Mouse (Mus musculus) fat pad, adult 2 months (tissue): ENCODE results near the gene Zfp106.

Experiments
- DNase-seq: peaks from one replicate; pipeline ENCODE4 v3.0.0-alpha.2; 2011; ENCODE audit warnings: low read depth, low spot score; ENCODE audit errors: extremely low read depth

Zfp106 gene

DNA sequence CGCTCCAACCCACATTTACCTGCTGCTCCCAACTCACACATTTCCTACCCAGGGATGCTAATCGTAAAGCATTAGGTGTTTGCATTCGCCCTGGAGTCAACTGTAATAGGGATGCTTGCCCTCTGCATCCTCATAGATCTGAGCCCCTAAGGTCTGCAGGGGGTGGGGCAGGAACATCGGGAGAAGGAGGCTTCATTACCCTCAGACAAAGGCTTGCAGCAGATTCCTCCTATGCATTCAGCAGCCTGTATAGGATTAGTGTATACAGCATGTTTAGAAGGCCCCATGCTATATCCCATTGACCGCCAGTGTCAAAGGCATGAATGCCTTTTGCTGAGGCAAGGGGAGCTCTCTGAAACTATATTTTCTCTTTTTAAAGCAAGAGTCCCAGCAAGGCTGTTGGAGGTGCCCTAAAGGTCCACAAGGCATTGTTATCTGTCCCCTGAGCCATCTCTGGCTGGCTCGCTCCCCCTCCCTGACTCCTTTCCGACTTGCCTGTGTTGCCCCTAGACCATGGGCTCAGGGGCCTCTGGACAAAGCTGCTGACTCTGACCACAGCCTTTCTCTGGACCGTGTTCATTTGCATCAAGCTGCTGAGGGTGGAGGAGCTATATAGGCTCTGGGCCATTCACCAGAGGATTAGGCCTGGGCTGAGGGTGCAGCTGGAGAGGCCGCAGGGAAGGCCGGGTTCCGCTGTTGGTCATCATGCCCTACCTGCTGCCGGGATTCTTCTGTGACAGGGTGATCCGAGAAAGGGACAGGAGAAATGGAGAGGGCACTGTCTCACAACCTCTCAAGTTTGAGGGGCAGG is 87.2 kb downstream of the Zfp106 start:
- DNase-seq = no peak

DNA sequence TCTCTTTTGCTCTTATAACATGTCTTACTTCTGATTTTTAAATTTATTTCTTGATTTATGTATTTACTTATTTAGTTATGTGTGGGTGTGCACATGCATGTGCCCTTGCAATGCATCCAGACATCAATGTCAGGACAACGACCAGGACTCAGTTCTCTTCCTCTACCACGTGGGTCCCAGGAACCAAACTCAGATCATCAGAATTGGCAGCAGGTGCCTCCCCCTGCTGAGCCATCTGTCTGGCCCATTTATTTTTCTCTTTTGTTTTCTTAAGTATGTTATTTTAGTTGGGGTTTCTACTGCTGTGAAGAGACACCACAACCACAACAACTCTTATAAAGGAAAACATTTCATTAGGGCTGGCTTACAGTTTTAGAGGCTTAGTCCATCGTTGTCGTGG is 92.8 kb downstream of the Zfp106 start:
- no peak for DNase-seq

- DNase-seq = no peak
Measured at GRCm38 (mm10) chr2:120469715-120470114, 93.9 kb downstream of the Zfp106 start.

GRCm38 (mm10) chr2:120469220-120469619 is 94.4 kb downstream of the Zfp106 start:
- no peak for DNase-seq

- no peak for DNase-seq
Measured at GRCm38 (mm10) chr2:120468011-120468410, 95.6 kb downstream of the Zfp106 start.

DNA sequence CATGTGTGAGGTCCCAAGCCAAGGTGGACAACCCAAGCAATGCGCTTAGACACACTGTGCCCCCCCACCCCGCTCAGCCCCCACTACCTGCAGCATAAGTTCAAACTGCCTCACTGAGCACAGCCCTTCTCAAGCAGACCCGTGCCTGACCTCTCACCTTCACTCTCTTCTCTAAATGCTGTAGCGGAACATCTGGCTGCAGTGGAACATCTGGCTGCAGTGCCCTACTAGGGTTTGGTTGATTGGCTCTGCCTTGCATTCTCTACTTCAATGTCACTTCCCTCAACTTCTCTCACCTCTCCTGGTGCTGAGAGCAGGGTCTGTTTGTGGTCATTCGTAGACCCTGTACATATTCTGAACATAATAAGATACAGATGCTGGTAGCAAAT is 98.3 kb downstream of the Zfp106 start:
- DNase-seq = no peak

- DNase-seq = no peak
Measured at GRCm38 (mm10) chr2:120464732-120465396, 98.8 kb downstream of the Zfp106 start.

- no peak for DNase-seq
Measured at GRCm38 (mm10) chr2:120464091-120464490, 99.6 kb downstream of the Zfp106 start.

- no peak for DNase-seq
Measured at GRCm38 (mm10) chr2:120463328-120463727, 100.3 kb downstream of the Zfp106 start.

- DNase-seq = no peak
Measured at GRCm38 (mm10) chr2:120460216-120460615, 103.4 kb downstream of the Zfp106 start.
